Mouse (Mus musculus): ENCODE measurements around the gene Pi4kb. TPM values are rescaled to one million over a fixed set of nuclear protein-coding genes. Genes with fewer than 3 reads are reported as not detected.
A peak's percentile ranks its signal among the peaks of the same experiment; 100 is the strongest.
"Not testable (repeated sequence)": the region's sequence is repeated elsewhere in the genome, so short reads cannot be mapped to it uniquely, and the experiment has no call there.

Pi4kb gene
- polyA plus RNA-seq, 1 experiment from 2014 or later: 20.1 TPM

DNA sequence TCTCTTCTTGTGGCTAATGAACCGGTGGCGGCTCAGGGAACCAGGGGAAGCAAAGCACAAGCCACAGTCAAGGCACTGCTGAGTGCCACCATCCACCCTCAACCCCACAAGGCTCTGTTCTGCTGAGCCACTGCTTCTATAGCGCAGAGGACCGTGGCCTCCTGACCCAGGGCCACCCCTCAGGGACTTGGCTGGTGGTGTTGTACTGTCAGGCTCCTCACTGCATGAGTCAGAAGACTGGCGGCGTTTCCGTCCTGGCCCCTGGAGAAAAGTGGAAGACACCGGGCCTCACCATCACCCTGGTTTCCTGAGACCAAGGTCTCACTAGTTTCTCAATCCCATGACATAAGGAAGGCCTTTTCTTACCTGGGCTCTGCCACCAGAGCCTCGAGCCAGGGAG lies 33.2 kb downstream of the Pi4kb start:
- peaks cover 85% of the 10 kb centered on the region for H3K36me3 ChIP-seq
- H3K9me3 ChIP-seq: no peaks in the 10 kb centered on the region
- 93% methylated on average over 9 of the region's 9 CpGs for WGBS
- no peak for ATAC-seq (ENCODE audit: low FRiP score, low read depth)
- H3K27me3 ChIP-seq (replicated peaks): no peaks in the 10 kb centered on the region
- no peak overlapping the region for H3K4me2 ChIP-seq (replicated peaks)
- no peak overlapping the region for H3K4me3 ChIP-seq
- H3K9ac ChIP-seq: 0 out of 2 replicates have a peak overlapping the region, but pooled peaks have one; percentile 13
- no peak overlapping the region for H3K27ac ChIP-seq
- H3K4me1 ChIP-seq: peaks cover 7% of the 10 kb centered on the region

DNA sequence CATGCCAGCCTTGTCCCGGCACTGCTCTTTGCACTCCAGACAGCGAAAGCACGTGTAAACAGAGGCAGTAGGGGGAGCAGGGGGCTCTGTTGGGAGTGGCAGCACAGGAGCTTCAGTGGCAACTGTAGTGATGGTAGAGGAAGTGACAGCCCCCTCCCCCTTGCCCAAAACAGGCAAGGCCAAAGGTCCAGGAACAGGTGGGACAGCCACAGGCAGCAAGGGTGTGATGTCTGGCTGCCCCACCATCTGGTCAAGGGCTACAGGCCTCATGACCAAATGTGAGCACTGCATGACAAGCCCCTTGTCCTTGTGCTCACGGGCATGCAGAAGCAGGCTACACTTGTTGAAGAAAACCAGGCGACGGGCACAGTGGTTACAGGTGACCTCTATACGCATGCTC lies 35.9 kb downstream of the Pi4kb start:
- H3K36me3 ChIP-seq: peaks cover 66% of the 10 kb centered on the region
- no peak overlapping the region for H3K27ac ChIP-seq
- H3K4me2 ChIP-seq (replicated peaks): no peak overlapping the region
- H3K27me3 ChIP-seq (replicated peaks): no peaks in the 10 kb centered on the region
- 91% methylated on average over 7 of the region's 7 CpGs for WGBS
- peaks cover 22% of the 10 kb centered on the region for H3K4me1 ChIP-seq
- ATAC-seq (ENCODE audit: low FRiP score, low read depth): no peak
- no peaks in the 10 kb centered on the region for H3K9me3 ChIP-seq
- no peak overlapping the region; the same call in 1 of the 2 replicates for H3K4me3 ChIP-seq
- H3K9ac ChIP-seq: no peak overlapping the region

DNA sequence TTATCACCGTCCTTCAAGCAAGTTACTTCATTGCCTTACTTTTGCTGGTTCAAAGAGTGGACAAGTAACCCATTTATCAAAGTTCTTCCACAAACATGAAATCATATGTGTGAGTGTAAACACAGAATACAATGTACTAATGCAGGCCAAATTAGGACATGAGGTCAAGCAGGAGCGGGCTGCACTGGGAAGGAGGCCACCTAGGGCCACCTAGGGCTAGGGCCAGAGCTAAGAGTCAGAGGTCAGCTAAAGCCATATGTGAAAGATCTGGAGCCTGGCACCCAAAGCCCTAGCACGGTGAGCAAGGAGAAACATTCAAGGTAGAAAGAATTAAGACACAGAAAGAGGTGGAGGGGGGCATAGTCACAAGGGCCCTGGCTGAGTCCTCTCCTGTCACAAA lies 38.5 kb downstream of the Pi4kb start:
- H3K27me3 ChIP-seq (replicated peaks): no peaks in the 10 kb centered on the region
- ATAC-seq (ENCODE audit: low FRiP score, low read depth): no peak
- no peak overlapping the region for H3K27ac ChIP-seq
- H3K9ac ChIP-seq: no peak overlapping the region
- H3K4me2 ChIP-seq (replicated peaks): peak overlapping the region; percentile 94; the same call in 1 of the 2 replicates
- H3K4me1 ChIP-seq: peaks cover 22% of the 10 kb centered on the region
- H3K4me3 ChIP-seq: no peak overlapping the region
- H3K36me3 ChIP-seq: peaks cover 44% of the 10 kb centered on the region
- 88% methylated on average over 3 of the region's 3 CpGs for WGBS
- H3K9me3 ChIP-seq: no peaks in the 10 kb centered on the region

DNA sequence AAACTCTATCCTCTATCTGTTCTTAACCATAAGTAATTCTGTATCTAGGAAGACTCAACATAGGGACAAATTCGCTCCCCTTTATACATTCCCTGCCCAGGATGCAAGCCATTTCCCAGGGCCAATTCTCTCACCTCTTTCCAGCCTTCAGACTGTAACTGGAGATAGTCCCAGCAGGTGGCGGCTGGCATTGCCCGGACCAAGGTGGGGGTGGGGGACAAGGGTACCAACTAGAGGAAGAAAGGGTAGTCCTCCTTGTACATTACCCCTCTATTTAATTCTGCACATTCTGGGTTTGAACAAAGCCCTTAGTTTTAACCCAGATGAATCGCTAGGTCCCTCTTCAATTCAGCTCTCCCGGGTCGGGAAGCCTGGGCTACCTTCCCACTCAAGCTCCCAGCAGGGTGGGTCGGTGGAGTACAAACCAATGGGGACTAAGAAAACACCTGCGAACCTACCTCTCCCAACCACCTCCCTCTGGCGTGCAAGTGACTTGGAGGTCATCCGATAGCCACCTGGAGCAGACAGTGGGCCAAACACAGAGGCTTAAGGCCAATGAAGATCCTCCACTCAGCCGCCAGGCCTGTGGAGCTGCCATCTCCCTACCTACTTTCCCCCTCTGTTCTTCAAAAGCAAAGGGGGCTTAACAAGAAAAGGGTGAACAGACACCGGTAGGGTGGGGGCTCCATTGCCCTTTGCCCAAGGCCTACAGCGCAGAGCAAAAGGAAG lies 39.3 kb downstream of the Pi4kb start:
- ATAC-seq (ENCODE audit: low FRiP score, low read depth): no peak
- H3K36me3 ChIP-seq: peaks cover 36% of the 10 kb centered on the region
- no peaks in the 10 kb centered on the region for H3K27me3 ChIP-seq (replicated peaks)
- 11% methylated on average over 13 of the region's 13 CpGs for WGBS
- peak overlapping the region; percentile 87 for H3K4me3 ChIP-seq
- H3K4me2 ChIP-seq (replicated peaks): peak overlapping the region; percentile 94
- H3K4me1 ChIP-seq: peaks cover 22% of the 10 kb centered on the region
- H3K27ac ChIP-seq: no peak overlapping the region
- peak overlapping the region; percentile 83 for H3K9ac ChIP-seq
- H3K9me3 ChIP-seq: no peaks in the 10 kb centered on the region

DNA sequence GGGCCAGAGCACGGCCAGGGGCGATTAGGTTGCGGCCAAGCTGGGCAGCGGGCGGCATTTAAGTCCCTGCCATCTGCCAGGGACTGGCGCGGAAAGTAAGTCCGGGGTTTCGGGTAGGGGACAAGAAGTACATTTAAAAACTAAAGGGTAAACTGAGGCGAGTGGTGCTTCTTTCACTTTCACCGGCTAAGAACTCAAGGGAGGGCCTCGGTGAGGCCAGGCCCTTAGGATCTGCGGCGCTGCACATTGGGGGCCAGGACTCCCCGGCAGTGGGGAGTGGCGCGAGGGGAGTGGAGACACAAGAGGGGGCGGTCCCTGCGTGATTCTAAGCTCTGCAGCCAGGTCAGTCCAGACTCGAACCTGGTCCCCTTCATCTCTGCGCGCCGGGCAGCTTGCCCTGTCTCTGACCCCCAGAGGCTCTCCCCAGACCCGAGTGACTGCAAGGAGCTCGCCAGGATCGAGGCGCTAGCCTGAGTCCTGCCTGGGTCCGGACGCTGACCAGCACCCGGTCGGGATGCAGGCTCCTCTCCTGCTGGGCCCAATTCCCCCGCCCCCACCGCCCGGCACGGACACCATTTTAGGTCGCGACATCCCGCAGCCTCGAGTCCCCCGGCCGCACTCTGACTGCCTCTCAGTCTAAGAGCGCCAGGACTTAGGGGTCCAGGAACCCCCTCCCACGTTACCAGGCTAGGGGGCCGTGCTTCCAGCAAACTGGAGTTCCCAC lies 40.1 kb downstream of the Pi4kb start:
- peak overlapping the region; percentile 94 for H3K4me2 ChIP-seq (replicated peaks)

DNA sequence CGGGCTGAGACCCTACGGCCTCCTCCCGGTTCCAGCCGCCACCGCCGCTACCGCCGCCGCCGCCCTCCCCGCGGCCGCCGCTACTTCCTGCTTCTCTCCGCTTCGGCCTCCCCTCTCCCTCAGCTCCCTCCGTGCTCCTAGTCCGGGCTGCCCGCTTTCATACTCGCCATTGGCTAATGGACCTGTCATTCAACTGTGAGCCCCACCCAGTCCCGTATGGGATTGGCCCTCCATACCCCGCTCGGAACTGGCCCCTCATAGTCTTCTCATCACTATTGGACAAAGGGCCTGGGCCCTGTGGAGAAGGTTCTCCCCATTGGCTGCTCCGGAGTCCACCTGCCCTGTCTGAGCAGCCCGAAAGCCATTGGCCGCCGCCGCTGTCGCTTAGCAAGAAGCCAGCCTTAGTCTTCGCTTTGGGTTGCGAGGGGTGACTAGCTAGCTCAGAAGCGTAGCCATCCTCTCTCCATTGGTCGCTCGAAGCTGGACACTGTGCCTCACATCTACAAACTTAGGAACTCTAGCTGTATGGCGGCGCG lies 40.9 kb downstream of the Pi4kb start, which contains the start of gene Zfp687:
Gene Zfp687, minus strand, starts transcription at position 112 of the 536 bp plus-strand sequence.
- WGBS: under 1% methylated on average over 33 of the region's 37 CpGs
- Histone ChIP-seq H3K4me2 (replicated peaks) (peak within 1 kb of the TSS; percentile 94), H3K9ac (peak within 1 kb of the TSS; percentile 83), H3K36me3 (peaks cover 20% of the 10 kb centered on the region), H3K27me3 (replicated peaks) (no peaks in the 10 kb centered on the region), H3K4me3 (peak within 1 kb of the TSS; percentile 87), H3K27ac (peak within 1 kb of the TSS; percentile 86), H3K9me3 (no peaks in the 10 kb centered on the region), H3K4me1 (peaks cover 22% of the 10 kb centered on the region)
- peak; percentile 99 for ATAC-seq (ENCODE audit: low FRiP score, low read depth)

More for the DNA sequence above, 40.1 kb downstream of the Pi4kb start:
- H3K9me3 ChIP-seq: no peaks in the 10 kb centered on the region
- H3K36me3 ChIP-seq: peaks cover 28% of the 10 kb centered on the region
- H3K4me1 ChIP-seq: peaks cover 22% of the 10 kb centered on the region
- H3K9ac ChIP-seq: peak overlapping the region; percentile 83
- H3K4me3 ChIP-seq: peak overlapping the region; percentile 87
- no peaks in the 10 kb centered on the region for H3K27me3 ChIP-seq (replicated peaks)
- H3K27ac ChIP-seq: peak overlapping the region; percentile 68; the same call in 1 of the 2 replicates
- under 1% methylated on average over 44 of the region's 44 CpGs for WGBS
- peak; percentile 21 for ATAC-seq (ENCODE audit: low FRiP score, low read depth)

DNA sequence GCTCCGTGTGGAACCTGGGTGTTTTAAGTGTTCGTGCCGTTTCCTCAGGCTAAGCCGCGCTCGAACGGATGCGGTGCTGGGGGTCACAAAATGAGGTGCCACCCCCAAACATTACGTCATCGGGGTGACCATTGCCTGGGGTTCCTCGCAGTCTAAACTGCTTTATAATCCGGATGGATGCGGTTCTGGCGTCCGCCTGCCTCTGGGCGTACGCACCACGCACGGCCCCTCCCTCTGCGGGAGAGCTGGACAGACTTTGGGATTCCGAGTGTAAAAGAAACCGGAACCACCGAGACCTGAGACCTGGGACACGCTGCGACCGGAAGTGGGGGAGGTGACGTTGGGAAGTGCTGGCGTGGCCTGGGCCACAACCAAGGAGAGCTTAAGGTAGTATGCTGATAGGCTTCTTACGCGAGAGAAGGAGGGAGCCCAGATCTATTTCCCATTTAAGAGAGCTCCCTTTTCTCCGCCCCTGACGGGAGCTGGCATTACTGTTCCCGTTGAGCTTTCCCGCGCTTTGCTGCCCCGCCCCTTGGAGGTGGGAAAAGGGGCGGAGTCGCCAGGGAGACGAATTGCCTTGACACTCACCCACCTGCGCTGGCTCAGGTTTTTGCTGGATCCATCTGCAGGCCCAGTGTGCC lies 41.5 kb downstream of the Pi4kb start:
- Histone ChIP-seq H3K9me3 (no peaks in the 10 kb centered on the region), H3K9ac (peak overlapping the region; percentile 62), H3K4me3 (peak overlapping the region; percentile 87), H3K4me2 (replicated peaks) (peak overlapping the region; percentile 90), H3K27me3 (replicated peaks) (no peaks in the 10 kb centered on the region), H3K4me1 (peaks cover 22% of the 10 kb centered on the region), H3K27ac (peak overlapping the region; percentile 86), H3K36me3 (peaks cover 14% of the 10 kb centered on the region)
- peak; percentile 72 for ATAC-seq (ENCODE audit: low FRiP score, low read depth)
- under 1% methylated on average over 40 of the region's 40 CpGs for WGBS

DNA sequence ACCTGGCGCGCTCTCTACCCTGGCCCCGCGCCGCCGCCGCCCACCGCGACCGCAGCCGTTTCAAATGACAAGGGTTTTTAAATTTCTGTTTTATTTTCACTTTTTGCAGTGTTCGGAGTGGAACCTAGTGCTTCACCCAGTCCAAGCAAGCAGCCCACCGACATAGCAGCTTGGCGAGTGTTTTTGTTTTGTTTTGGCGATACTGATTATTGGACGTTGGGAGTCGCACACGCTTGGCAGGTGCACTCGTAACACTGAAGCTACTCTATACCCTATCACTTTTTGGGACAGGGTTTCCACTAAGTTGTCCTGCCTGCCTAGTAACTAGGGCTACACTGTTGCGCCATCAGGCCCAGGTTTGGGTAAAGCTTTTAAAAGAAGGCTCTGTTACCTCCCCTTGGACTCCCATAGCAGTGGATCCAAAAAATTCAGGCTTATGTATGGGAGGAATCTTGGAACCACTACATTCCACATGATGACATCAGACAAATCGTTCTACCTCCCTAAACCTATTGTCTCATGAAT lies 42.1 kb downstream of the Pi4kb start:
- H3K4me3 ChIP-seq: peak overlapping the region; percentile 87
- no peak for ATAC-seq (ENCODE audit: low FRiP score, low read depth)
- WGBS: 5% methylated on average over 21 of the region's 21 CpGs
- H3K9ac ChIP-seq: peak overlapping the region; percentile 62
- H3K27me3 ChIP-seq (replicated peaks): no peaks in the 10 kb centered on the region
- 0 out of 2 replicates have a peak overlapping the region, but pooled peaks have one; percentile 86 for H3K27ac ChIP-seq
- peak overlapping the region; percentile 90 for H3K4me2 ChIP-seq (replicated peaks)
- H3K36me3 ChIP-seq: peaks cover 8% of the 10 kb centered on the region
- H3K9me3 ChIP-seq: no peaks in the 10 kb centered on the region
- peaks cover 22% of the 10 kb centered on the region for H3K4me1 ChIP-seq

DNA sequence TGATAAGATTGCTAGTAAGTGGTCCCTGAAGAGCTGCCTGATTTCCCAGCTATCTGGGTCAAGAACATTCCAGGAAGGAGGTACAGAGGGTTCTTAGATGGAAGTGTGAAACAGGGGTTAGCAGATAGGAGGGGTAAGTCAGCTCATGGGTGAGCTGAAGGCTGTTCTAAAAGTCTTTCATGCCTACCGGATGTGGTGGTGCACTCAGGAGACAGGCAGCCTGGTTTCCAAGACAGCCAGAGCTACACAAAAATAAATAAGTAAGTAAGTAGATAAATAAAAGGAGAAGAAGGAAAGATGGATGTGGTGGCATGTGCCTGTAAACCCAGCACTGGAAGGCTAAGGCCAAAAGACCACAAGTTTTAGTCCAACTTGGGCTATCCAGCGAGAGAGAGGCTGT lies 44.2 kb downstream of the Pi4kb start:
- no peaks in the 10 kb centered on the region for H3K36me3 ChIP-seq
- ATAC-seq (ENCODE audit: low FRiP score, low read depth): no peak
- peaks cover 13% of the 10 kb centered on the region for H3K4me1 ChIP-seq
- no peaks in the 10 kb centered on the region for H3K27me3 ChIP-seq (replicated peaks)
- no peak overlapping the region for H3K9ac ChIP-seq
- H3K9me3 ChIP-seq: no peaks in the 10 kb centered on the region
- no peak overlapping the region for H3K4me2 ChIP-seq (replicated peaks)
- H3K4me3 ChIP-seq: no peak overlapping the region
- WGBS: 84% methylated on average over 2 of the region's 2 CpGs
- H3K27ac ChIP-seq: no peak overlapping the region

DNA sequence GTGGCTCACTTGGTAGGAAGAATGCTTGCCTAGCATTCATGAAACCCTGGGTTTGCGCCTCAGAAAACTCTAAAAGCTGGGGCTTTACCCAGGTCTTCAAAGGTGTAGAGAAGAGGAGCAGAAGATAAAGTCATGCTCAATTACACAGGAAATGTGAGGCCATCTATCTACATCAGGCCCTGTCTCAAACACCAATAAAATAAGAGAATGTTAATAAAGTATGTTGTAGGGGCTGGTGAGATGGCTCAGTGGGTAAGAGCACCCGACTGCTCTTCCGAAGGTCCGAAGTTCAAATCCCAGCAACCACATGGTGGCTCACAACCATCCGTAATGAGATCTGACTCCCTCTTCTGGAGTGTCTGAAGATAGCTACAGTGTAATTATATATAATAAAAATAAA lies 46.4 kb downstream of the Pi4kb start:
- not testable (repeated sequence) for H3K4me3 ChIP-seq; H3K27me3 ChIP-seq (replicated peaks); H3K9me3 ChIP-seq; H3K27ac ChIP-seq; H3K4me2 ChIP-seq (replicated peaks); H3K9ac ChIP-seq; H3K36me3 ChIP-seq; ATAC-seq (ENCODE audit: low FRiP score, low read depth)
- WGBS: 92% methylated on average over 5 of the region's 5 CpGs
- H3K4me1 ChIP-seq: peaks cover 17% of the 10 kb centered on the region

DNA sequence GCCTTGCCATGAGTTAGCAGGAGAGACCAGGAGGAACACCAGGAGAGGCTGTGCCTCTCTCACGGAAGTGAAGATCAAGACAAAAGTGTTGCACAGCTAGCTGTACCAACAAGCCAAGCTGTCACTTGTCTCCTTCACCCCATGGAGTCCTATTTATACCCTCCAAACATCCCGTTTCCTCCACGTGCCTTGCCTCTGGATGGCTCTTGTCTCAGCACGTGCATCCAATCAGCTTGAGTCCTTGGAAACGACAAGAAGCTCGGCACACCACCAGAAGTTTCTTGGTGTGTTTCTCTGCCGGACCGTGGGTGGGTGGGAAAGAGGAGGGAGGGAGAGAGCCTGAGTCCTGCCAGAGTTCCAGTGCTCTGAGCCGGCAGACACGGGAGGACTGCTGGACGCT lies 50.0 kb downstream of the Pi4kb start:
- Histone ChIP-seq H3K27me3 (replicated peaks) (no peaks in the 10 kb centered on the region), H3K4me1 (peaks cover 13% of the 10 kb centered on the region), H3K27ac (no peak overlapping the region), H3K9ac (no peak overlapping the region), H3K36me3 (peaks cover under 1% of the 10 kb centered on the region; the same call in 1 of the 2 replicates), H3K4me3 (no peak overlapping the region), H3K4me2 (replicated peaks) (no peak overlapping the region), H3K9me3 (no peaks in the 10 kb centered on the region)
- no peak; the same call in 1 of the 2 replicates for ATAC-seq (ENCODE audit: low FRiP score, low read depth)
- WGBS: 27% methylated on average over 11 of the region's 11 CpGs
